Mouse (Mus musculus) gastrocnemius, postnatal 25 days (tissue): Measurements from ENCODE around the gene Pkp3. TPM values are rescaled to one million over a fixed set of nuclear protein-coding genes. Genes with fewer than 3 reads are reported as not detected.

Experiments
- DNase-seq: peaks from one replicate; pipeline ENCODE4 v3.0.0; 2022
- total RNA-seq, 2 experiments: library from RNA; stranded (reverse); gene quantifications; 1 replicate in 1 of 2; 2 replicates in 1 of 2; pipeline ENCODE4 v1.2.3; 2021

Gene Pkp3
- total RNA-seq, 2 experiments from 2014 or later: 0.29 TPM; not detected in 1

GRCm38 (mm10) chr7:141057541-141057940 lies 20.5 kb upstream of the Pkp3 start:
- no peak for DNase-seq

- DNase-seq: no peak
Measured at GRCm38 (mm10) chr7:141058601-141059341, 19.2 kb upstream of the Pkp3 start.

- DNase-seq: no peak
Measured at GRCm38 (mm10) chr7:141059929-141060328, 18.1 kb upstream of the Pkp3 start.

DNA sequence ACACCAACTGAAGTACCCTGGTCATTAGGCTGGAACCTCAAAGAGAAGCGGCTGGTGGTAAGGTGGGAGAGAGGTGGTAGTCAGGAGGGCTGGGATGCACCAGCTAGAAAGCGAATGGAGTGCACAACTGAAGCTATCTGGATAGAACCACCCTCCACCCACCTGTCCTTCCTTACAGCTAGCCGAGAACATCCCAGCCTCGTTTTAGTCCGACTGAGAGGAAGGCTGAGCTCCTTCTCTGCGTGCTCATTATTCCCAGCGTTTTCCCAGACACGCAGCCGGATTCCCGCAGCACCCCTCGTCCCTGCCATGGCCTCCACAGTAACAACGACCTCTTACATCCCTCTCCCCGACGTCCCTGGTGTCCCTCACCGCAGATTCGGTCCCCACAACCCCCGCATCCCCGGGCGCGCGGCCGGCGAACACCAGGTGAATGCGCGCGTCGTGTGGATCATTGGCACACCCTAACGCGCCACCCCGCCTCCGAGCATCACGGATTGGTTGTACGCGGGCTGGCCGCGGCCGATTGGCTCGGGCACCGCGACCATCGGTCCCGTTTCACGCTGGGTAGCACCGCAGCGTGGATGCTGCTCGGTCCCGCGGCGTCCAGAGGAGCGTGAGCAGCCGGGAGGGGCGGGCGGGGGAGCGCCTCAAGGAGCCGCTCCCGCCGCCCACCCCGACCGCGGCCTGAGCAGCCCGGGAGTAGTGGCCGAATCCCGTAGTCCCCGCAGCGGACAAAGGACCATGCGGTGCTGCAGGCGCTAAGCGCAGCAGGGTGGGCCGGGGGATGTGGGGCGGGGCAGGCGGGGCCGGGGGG lies 17.4 kb upstream of the Pkp3 start, which contains the start of gene B4galnt4:
Gene B4galnt4 (plus strand): TSS at position 679 of the 817 bp plus-strand sequence.
- DNase-seq: peak; percentile 35

GRCm38 (mm10) chr7:141061269-141061692 lies 16.7 kb upstream of the Pkp3 start:
- DNase-seq: no peak

DNA sequence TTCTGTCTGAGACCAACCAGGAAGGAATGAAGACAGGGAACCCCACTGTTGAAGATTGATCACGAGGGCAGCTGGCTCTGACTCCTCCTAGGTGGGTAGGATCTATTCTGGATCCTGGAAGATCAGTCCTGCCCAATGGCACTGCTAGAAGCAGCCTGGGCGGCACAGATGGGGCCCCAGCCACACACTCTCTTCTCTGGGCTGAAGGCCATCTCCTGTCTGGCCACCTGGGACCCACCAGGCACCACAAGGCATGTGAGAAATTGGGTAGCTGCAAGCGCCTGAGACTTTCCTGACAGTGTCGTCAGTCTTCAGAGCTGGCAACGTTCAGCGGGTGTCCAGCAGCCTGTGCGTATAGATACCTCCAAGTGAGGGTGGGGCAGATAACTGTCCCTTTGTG lies 15.5 kb upstream of the Pkp3 start:
- no peak for DNase-seq

DNA sequence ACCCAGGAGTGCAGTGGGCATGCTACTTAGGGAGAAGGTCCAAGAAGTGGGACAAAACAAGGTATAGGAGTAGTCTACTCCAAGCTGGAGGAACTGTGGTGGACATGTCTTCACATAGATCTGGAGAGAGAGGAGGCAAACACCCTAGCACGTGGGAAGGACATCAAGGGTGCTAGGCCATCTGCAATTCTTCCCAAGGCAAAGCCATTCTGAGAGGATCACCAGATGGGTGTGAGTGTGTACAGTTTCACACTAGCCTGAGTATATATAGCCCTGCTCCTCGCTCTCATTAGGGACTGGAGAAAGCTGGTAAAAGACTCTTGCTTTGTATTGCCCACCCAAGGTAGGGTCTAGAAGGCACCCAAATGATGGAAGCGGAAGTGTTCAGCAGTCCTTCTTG lies 14.7 kb upstream of the Pkp3 start:
- no peak for DNase-seq

DNA sequence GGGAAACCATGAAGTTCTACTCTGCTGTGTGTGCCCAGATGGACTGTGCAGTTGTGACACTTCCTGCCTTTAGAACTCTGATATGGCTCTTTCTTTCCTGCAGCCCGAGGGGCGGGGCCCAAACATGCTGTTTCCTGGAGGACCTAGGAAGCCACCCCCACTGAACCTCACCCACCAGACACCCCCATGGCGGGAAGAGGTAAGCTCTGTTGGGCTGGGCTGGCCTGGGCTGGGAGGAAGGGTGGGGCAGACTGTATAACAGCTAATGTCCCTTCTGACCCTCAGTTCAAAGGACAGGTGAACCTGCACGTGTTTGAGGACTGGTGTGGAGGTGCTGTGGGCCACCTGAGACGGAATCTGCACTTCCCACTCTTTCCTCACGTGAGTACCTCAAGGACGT lies 13.8 kb upstream of the Pkp3 start:
- no peak for DNase-seq

DNA sequence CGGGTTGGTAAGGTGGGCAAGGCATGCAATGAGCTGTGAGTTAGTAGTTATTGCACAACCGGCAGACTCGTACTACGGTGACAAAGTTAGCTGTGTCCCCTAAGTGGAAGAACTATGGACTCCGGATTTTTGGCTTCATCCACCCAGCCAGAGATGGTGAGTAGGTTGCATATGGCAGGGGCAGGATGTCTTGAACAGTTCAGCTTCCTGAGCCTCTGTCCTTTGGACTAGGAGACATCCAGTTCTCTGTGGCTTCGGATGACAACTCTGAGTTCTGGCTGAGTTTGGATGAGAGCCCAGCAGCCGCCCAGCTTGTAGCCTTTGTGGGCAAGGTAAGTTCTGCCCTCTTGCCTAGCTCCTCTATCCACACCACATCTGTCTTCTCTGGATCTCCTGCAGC lies 13.4 kb upstream of the Pkp3 start:
- DNase-seq: no peak

GRCm38 (mm10) chr7:141068351-141068750 lies 9.7 kb upstream of the Pkp3 start:
- DNase-seq: no peak

DNA sequence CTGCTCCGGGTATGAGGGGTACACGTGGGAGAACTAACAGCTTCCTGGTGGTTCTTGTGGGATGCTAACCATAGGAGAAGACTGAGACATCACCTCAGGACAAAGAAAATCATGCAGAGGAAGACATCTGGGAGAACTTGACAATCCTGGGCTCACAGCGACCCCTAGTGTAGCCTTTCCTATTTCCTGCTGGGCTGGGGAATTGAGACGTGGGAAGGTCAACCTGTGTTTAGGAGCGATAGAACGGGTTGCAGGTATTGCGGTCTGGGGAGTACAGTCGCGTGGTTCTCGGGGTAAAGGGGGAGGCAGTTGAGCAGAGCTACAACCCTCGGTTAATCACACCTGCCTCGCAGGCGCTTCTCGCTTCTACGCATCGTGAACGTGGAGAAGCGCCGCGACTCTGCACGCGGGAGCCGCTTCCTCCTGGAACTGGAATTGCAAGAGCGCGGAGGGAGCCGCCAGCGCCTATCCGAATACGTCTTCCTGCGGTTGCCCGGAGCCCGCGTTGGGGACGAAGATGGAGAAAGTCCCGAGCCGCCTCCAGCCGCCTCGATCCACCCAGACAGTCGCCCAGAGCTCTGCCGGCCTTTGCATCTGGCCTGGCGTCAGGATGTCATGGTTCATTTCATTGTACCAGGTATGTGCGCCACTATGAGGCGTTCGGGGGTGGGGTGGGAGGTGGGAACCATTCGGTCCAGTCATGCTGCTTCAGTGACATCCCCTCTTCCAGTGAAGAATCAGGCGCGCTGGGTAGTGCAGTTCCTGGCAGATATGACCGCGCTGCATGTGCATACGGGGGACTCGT lies 7.8 kb upstream of the Pkp3 start:
- DNase-seq: no peak

DNA sequence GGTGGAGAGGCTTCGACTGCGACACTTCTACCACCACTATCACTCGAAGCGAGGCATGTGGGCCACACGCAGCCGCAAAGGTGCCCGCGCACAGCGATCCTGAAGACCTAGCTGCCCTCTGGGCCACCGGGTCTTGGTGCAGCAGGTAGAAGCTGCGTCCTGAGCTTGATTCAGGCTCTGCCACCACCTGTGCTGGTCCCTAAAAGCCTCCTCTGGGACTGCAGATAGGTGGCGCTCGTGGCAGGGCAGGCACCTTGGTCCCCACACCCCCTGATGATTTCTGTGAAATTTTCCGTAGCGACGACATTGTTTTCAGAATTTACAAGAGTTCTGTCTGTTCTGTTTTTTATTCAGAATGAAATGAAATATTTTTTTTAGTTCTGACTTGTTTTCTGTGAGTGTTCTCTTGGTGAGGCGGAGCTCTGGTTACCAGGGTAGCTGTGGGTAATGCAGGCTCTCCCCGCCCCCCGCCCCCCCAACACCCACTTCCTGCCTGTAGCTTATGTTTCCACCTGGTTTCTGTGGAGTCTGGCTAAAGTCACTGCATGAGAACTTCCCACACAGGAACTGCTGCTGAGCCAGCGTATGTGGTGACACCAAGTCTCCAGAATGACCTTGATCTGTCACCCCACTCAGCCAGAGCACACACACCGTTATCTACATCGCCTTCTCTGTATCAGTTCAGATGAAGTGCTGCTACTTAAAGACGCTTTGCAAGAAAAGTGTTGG lies 5.8 kb upstream of the Pkp3 start:
- DNase-seq: no peak

- no peak for DNase-seq
Measured at GRCm38 (mm10) chr7:141073782-141074181, 4.2 kb upstream of the Pkp3 start.

DNA sequence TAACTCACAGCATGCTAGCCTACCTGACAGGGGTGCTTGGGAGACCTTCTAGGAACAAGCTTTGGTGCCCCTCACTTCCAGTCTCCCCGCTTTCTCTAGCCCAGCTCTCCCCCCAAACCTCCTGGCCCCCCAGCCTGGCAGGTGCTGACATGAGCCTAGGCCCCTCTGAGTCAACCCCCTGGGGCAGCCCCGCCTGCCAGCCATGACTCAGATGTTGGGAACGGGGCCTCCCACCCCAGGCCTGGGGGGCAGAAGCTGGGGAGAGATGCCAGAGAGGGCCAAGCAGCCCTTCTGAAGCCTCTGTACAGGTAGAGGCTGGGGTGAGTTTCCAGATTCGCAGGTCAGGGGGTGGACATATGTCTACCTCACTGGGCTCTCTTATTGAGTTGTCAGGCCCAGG lies 858 bp downstream of the Pkp3 start:
- DNase-seq: no peak

- no peak for DNase-seq
Measured at GRCm38 (mm10) chr7:141079481-141080449, 1.7 kb downstream of the Pkp3 start.

DNA sequence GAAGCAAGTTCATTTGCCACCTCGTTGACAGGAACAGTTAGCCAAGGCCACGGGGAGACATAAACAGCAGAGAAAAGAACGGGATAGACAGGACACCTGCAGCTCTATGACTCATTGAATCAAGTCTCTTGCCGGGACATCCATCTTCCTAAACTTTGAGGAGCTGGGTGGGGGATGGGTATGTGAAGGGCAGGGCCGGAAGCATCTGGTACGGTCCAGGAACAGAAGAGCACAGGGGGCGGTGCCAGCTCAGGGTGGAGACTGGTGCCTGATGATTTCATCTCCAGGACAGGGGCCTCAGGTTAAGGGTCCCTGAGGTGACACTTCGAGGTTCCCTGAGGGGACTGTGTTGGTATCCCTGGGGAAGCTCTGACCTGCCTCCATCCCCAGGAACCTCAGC lies 9.9 kb downstream of the Pkp3 start:
- no peak for DNase-seq

DNA sequence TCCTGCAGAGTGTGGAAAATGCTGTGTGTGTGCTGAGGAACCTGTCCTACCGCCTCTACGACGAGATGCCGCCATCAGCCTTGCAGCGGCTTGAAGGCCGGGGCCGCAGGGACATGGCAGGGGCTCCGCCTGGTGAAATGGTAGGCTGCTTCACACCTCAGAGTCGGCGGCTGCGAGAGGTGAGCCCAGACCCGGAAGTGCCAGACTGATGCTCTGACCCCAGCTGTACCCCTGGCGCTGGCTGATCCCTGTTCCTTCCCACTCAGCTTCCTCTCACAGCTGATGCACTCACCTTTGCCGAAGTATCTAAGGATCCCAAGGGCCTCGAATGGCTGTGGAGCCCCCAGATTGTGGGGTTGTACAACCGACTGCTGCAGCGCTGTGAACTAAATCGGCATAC lies 10.5 kb downstream of the Pkp3 start:
- no peak for DNase-seq

DNA sequence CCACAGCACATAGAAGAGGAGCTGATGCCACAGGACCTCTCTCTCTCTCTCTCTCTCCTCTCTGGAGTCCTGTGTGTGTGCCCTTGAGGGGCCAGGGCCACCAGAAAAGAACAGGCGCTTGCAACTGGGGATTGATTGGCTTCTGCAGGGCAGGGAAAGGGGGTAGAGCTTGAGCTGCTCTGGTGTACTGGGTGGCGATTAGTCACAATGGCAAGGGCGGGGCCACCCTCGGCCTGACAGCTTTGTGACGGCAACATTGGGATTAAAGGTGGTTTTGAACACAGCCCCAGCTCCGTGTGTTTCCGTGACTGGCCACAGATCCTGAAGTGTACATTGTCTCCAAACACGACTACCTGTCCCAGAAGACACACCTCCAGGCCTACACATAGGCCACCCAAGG lies 12.2 kb downstream of the Pkp3 start:
- no peak for DNase-seq

- DNase-seq: peak; percentile 81
Measured at GRCm38 (mm10) chr7:141092051-141092735, 14.2 kb downstream of the Pkp3 start.

DNA sequence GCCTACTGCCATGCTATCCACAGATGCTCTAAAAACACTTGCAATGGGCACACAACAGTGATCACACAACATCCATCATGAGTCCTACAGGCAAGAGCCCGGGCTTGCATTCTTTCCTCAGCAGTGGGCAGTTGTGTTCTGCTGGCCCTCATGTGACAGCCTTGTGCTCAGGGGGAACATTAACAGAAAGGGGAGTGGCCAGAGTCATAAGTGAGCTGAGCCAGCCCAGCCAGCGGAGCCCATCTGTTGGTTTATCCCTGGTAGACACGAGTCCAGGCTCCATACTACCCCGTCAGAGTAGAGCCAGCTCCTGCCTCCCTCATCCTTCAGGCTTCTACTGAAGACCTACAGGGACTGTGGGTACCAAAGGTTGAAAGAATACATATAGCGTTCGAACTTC lies 15.9 kb downstream of the Pkp3 start:
- DNase-seq: no peak
